8 mouse cellular contexts compared by ENCODE assay signal in the genomic region with DNA sequence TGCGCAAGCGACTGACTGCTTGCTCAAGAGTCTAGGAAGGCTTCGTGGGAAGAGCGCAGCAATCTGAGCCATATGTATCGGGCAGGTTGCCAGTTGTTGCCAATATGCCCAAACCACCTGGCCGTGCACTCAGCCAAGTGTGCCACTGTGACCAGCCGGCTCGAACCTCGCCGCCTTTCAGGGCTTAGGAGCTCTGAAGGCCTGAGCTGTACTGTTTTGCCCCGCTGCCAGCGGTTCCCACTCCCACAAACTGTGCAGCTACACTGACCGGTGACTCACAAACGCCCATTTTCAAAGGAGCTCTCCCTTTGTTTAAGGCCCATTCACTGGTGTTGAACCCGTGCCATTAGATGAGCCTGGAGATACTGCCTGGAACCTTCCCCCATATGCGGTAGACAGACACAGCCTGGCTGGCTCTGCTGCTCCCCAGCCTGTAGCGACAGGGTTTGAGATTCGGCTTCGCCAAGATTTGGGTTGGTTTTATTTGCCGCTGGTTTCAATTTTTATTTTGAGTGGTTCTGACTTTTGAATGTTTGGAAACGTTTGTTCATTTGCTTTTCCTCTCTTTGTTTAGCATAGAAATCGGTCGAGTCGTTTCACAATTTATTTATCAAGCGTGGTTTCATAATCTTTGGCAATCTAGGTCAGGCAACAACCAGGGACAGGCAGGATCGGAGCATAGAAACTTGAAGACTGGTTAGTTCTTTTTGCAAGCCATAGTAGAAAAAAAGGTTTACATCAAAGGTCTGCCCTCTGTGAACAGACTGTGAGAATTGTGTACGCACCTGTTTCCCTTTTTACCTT.
DNase-seq lines count a peak whose midpoint lies in the region; ATAC-seq and TF ChIP-seq lines count a peak whose summit lies in the region.

No protein-coding gene starts in this region.

- H3K27ac ChIP-seq in kidney, embryonic 15.5 days: no peak overlapping the region
- H3K27ac ChIP-seq in bone marrow macrophage, adult 2 months (ENCODE audit: insufficient read depth, low read depth, low read length): no peak overlapping the region
- peak overlapping the region; percentile 84 for H3K27ac ChIP-seq in forebrain, embryonic 16.5 days (ENCODE audit: low read length)
- peak overlapping the region; percentile 83 for H3K27ac ChIP-seq in left cerebral cortex, adult 2 months
- peak overlapping the region; percentile 72 for H3K27ac ChIP-seq in neural tube, embryonic 13.5 days (replicated peaks)

- TF ChIP-seq POLR2A in bone marrow macrophage, adult 2 months (IDR thresholded peaks at IDR 0.05; ENCODE audit: borderline replicate concordance, low read depth, low read length): no peak

- H3K27me3 ChIP-seq in kidney, embryonic 15.5 days: no peaks in the 10 kb centered on the region
- H3K27me3 ChIP-seq in forebrain, embryonic 16.5 days (replicated peaks; ENCODE audit: control insufficient read depth, insufficient read depth, low read length): no peaks in the 10 kb centered on the region
- no peaks in the 10 kb centered on the region for H3K27me3 ChIP-seq in neural tube, embryonic 13.5 days

- intact Hi-C loops in left cerebral cortex, adult 2 months (cut with DNase I): loop anchor here (10.0 kb wide), 1 partner anchor 414 kb away; no protein-coding TSS in a partner anchor

- DNase-seq in kidney, postnatal 36 days: no peak
- DNase-seq in left cerebral cortex, adult 2 months (ENCODE audit: extremely low spot score in 1 of 2, low spot score in 2 of 2): peak; percentile 46 to 57
- no peak for DNase-seq in kidney, postnatal 4 days
- DNase-seq in spleen, postnatal 4 days (ENCODE audit: low spot score in 2 of 2): no peak

- no peaks in the 10 kb centered on the region for H3K9me3 ChIP-seq in kidney, embryonic 15.5 days (replicated peaks)
- H3K9me3 ChIP-seq in forebrain, embryonic 16.5 days (ENCODE audit: control insufficient read depth, low read length): no peaks in the 10 kb centered on the region
- H3K9me3 ChIP-seq in neural tube, embryonic 13.5 days: no peaks in the 10 kb centered on the region

- no peak for TF ChIP-seq CTCF in bone marrow macrophage, adult 2 months (IDR thresholded peaks at IDR 0.05; ENCODE audit: low read depth, low read length)
- no peak for TF ChIP-seq CTCF in left cerebral cortex, adult 2 months (IDR thresholded peaks at IDR 0.05)

- H3K4me1 ChIP-seq in kidney, embryonic 15.5 days: no peaks in the 10 kb centered on the region
- peaks cover 18% of the 10 kb centered on the region for H3K4me1 ChIP-seq in bone marrow macrophage, adult 2 months (ENCODE audit: control insufficient read depth, insufficient read depth, low read length)
- H3K4me1 ChIP-seq in forebrain, embryonic 16.5 days (replicated peaks; ENCODE audit: control insufficient read depth, insufficient read depth, low read length): peaks cover 55% of the 10 kb centered on the region
- peaks cover 50% of the 10 kb centered on the region for H3K4me1 ChIP-seq in neural tube, embryonic 13.5 days (replicated peaks)

- H3K9ac ChIP-seq in kidney, embryonic 15.5 days: no peak overlapping the region
- peak overlapping the region; percentile 43; the same call in 1 of the 2 replicates for H3K9ac ChIP-seq in forebrain, embryonic 16.5 days (replicated peaks; ENCODE audit: low read depth, low read length)
- H3K9ac ChIP-seq in neural tube, embryonic 13.5 days: no peak overlapping the region

- 87% methylated on average over 27 of the region's 27 CpGs for WGBS in kidney, embryonic 15.5 days
- WGBS in forebrain, embryonic 16.5 days: 41% methylated on average over 27 of the region's 27 CpGs
- 69% methylated on average over 27 of the region's 27 CpGs for WGBS in neural tube, embryonic 13.5 days

- H3K4me3 ChIP-seq in kidney, embryonic 15.5 days (replicated peaks): no peak overlapping the region
- peak overlapping the region; percentile 25; the same call in 1 of the 2 replicates for H3K4me3 ChIP-seq in bone marrow macrophage, adult 2 months (ENCODE audit: insufficient read depth, low read length)
- 0 out of 2 replicates have a peak overlapping the region, but pooled peaks have one; percentile 1 for H3K4me3 ChIP-seq in forebrain, embryonic 16.5 days (replicated peaks; ENCODE audit: low read length)
- peak overlapping the region; percentile 38 for H3K4me3 ChIP-seq in left cerebral cortex, adult 2 months
- H3K4me3 ChIP-seq in neural tube, embryonic 13.5 days: no peak overlapping the region

- 0 out of 2 replicates have a peak, but pooled peaks have one; percentile 43 for ATAC-seq in kidney, embryonic 15.5 days (replicated peaks; ENCODE audit: low FRiP score)
- peak; percentile 80 for ATAC-seq in forebrain, embryonic 16.5 days
- ATAC-seq in neural tube, embryonic 13.5 days (ENCODE audit: low read depth): peak; percentile 84

- H3K36me3 ChIP-seq in kidney, embryonic 15.5 days: no peaks in the 10 kb centered on the region
- H3K36me3 ChIP-seq in forebrain, embryonic 16.5 days (ENCODE audit: control insufficient read depth, insufficient read depth): no peaks in the 10 kb centered on the region
- no peaks in the 10 kb centered on the region for H3K36me3 ChIP-seq in neural tube, embryonic 13.5 days

- no peak overlapping the region for H3K4me2 ChIP-seq in kidney, embryonic 15.5 days
- H3K4me2 ChIP-seq in forebrain, embryonic 16.5 days (ENCODE audit: low read length): peak overlapping the region; percentile 39
- H3K4me2 ChIP-seq in neural tube, embryonic 13.5 days: peak overlapping the region; percentile 20

Comparison
In these comparisons a context has a peak if more than half of its experiments do, and no peak if none do; other contexts are left out.
1. H3K27ac ChIP-seq: peak in forebrain, embryonic 16.5 days (single experiment), left cerebral cortex, adult 2 months (single experiment) and neural tube, embryonic 13.5 days (single experiment); none in kidney, embryonic 15.5 days (single experiment) and bone marrow macrophage, adult 2 months (single experiment).
2. H3K4me3 ChIP-seq: peak in bone marrow macrophage, adult 2 months (single experiment), forebrain, embryonic 16.5 days (single experiment) and left cerebral cortex, adult 2 months (single experiment); none in kidney, embryonic 15.5 days (single experiment) and neural tube, embryonic 13.5 days (single experiment).
3. DNase-seq: peak in left cerebral cortex, adult 2 months (2 of 2); none in kidney, postnatal 36 days (0 of 2), kidney, postnatal 4 days (0 of 2) and spleen, postnatal 4 days (0 of 2).
4. Peak in every context shown above with its lines, with median percentiles within 50 percentile points of each other: ATAC-seq.